Mouse (Mus musculus) midbrain, embryonic 11.5 days (tissue): ENCODE measurements at regions not wholly inside any gene's neighbourhood (a gene's known extent, or its start where the extent isn't known, plus 50 kb on each side); places are given as distances from the start of the nearest gene placed in this dataset.

Experiments
- ATAC-seq: fragments of 200-750 bp; cut with Nextera tagmentation; 2 replicates; pipeline ENCODE4 v1.8.0; 2017; ENCODE audit warnings: moderate TSS enrichment, moderate library complexity; ENCODE audit not compliant: low FRiP score
- DNase-seq: peaks from one replicate; pipeline ENCODE4 v3.0.0; 2015; ENCODE audit warnings: low spot score; ENCODE audit errors: missing footprints
- H3K27ac ChIP-seq: fragments of 300-500 bp; sonication (generic); 2 replicates; pipeline ENCODE4 v1.5.1; 2014; ENCODE audit warnings: low read depth, low read length
- H3K27me3 ChIP-seq: fragments of 300-500 bp; sonication (generic); 2 replicates; pipeline ENCODE4 v1.6.1; 2014; ENCODE audit warnings: mild to moderate bottlenecking, low read length, moderate library complexity, mixed read lengths; ENCODE audit not compliant: control insufficient read depth, insufficient read depth
- H3K36me3 ChIP-seq: fragments of 300-500 bp; sonication (generic); 2 replicates; pipeline ENCODE4 v1.6.1; 2014; ENCODE audit warnings: mild to moderate bottlenecking, low read length, moderate library complexity, mixed read lengths; ENCODE audit not compliant: control insufficient read depth, insufficient read depth
- H3K4me1 ChIP-seq: fragments of 300-500 bp; sonication (generic); 2 replicates; pipeline ENCODE4 v1.6.1; 2014; ENCODE audit warnings: low read length; ENCODE audit not compliant: control insufficient read depth, insufficient read depth
- H3K4me2 ChIP-seq: fragments of 300-500 bp; sonication (generic); 2 replicates; pipeline ENCODE4 v1.6.1; 2014; ENCODE audit warnings: mild to moderate bottlenecking, moderate library complexity
- H3K4me3 ChIP-seq: fragments of 300-500 bp; sonication (generic); 2 replicates; pipeline ENCODE4 v1.5.1; 2014; ENCODE audit warnings: low read depth, low read length
- H3K9ac ChIP-seq: fragments of 300-500 bp; sonication (generic); 2 replicates; pipeline ENCODE4 v1.6.1; 2014; ENCODE audit warnings: low read length
- H3K9me3 ChIP-seq: fragments of 300-500 bp; sonication (generic); 2 replicates; pipeline ENCODE4 v1.6.1; 2016; ENCODE audit warnings: low read length; ENCODE audit not compliant: control insufficient read depth
- WGBS: fragments of 180-500 bp; shearing (Covaris S2); extraction: QIAGEN DNeasy Blood & Tissue Kit; methylation state at CpG from one replicate; pipeline ENCODE4 v1.1.7; 2014; 5-methylcytosine and 5-hydroxymethylcytosine counted together

GRCm38 (mm10) chr12:90946528-90946918 is 208.3 kb upstream of the Dio2 start:
- no peak overlapping the region for H3K27ac ChIP-seq
- DNase-seq (no peak), ATAC-seq (no peak)
- 90% methylated on average over 4 of the region's 4 CpGs for WGBS
- no peak overlapping the region for H3K4me3 ChIP-seq
- no peak overlapping the region for H3K9ac ChIP-seq
- no peaks in the 10 kb centered on the region for H3K36me3 ChIP-seq
- no peaks in the 10 kb centered on the region for H3K4me1 ChIP-seq
- no peaks in the 10 kb centered on the region for H3K27me3 ChIP-seq
- no peaks in the 10 kb centered on the region for H3K9me3 ChIP-seq
- H3K4me2 ChIP-seq: no peak overlapping the region

- 75% methylated on average over 6 of the region's 6 CpGs for WGBS
- Histone ChIP-seq H3K27ac (no peak overlapping the region), H3K27me3 (no peaks in the 10 kb centered on the region), H3K9me3 (no peaks in the 10 kb centered on the region), H3K36me3 (no peaks in the 10 kb centered on the region), H3K4me3 (no peak overlapping the region), H3K4me1 (no peaks in the 10 kb centered on the region), H3K9ac (no peak overlapping the region), H3K4me2 (no peak overlapping the region)
- ATAC-seq (no peak), DNase-seq (no peak)
Measured at GRCm38 (mm10) chr12:90945743-90946527, 207.7 kb upstream of the Dio2 start.

- Histone ChIP-seq H3K4me3 (no peak overlapping the region), H3K27me3 (no peaks in the 10 kb centered on the region), H3K4me1 (no peaks in the 10 kb centered on the region), H3K27ac (no peak overlapping the region), H3K9me3 (no peaks in the 10 kb centered on the region), H3K36me3 (no peaks in the 10 kb centered on the region), H3K4me2 (no peak overlapping the region), H3K9ac (no peak overlapping the region)
- no peak for ATAC-seq
- no peak for DNase-seq
- WGBS: 93% methylated on average over 8 of the region's 8 CpGs
Measured at GRCm38 (mm10) chr12:90932684-90933083, 194.4 kb upstream of the Dio2 start.

- Histone ChIP-seq H3K9ac (no peak overlapping the region), H3K4me1 (no peaks in the 10 kb centered on the region), H3K27ac (no peak overlapping the region), H3K4me3 (no peak overlapping the region), H3K27me3 (no peaks in the 10 kb centered on the region), H3K36me3 (no peaks in the 10 kb centered on the region), H3K4me2 (no peak overlapping the region), H3K9me3 (no peaks in the 10 kb centered on the region)
- ATAC-seq (no peak), DNase-seq (no peak)
- WGBS: 94% methylated on average over 5 of the region's 5 CpGs
Measured at GRCm38 (mm10) chr12:90932201-90932600, 194.0 kb upstream of the Dio2 start.

- Histone ChIP-seq H3K27me3 (no peaks in the 10 kb centered on the region), H3K9ac (no peak overlapping the region), H3K27ac (no peak overlapping the region), H3K4me1 (no peaks in the 10 kb centered on the region), H3K4me3 (no peak overlapping the region), H3K36me3 (no peaks in the 10 kb centered on the region), H3K9me3 (no peaks in the 10 kb centered on the region), H3K4me2 (no peak overlapping the region)
- ATAC-seq (no peak), DNase-seq (no peak)
- WGBS: 86% methylated on average over 6 of the region's 6 CpGs
Measured at GRCm38 (mm10) chr12:90930091-90930715, 192.0 kb upstream of the Dio2 start.

- Histone ChIP-seq H3K4me1 (no peaks in the 10 kb centered on the region), H3K4me3 (no peak overlapping the region), H3K36me3 (no peaks in the 10 kb centered on the region), H3K4me2 (no peak overlapping the region), H3K27ac (no peak overlapping the region), H3K9ac (no peak overlapping the region), H3K27me3 (no peaks in the 10 kb centered on the region), H3K9me3 (no peaks in the 10 kb centered on the region)
- ATAC-seq (no peak), DNase-seq (no peak)
- 90% methylated on average over 2 of the region's 2 CpGs for WGBS
Measured at GRCm38 (mm10) chr12:90923603-90924002, 185.4 kb upstream of the Dio2 start.

- Histone ChIP-seq H3K27me3 (no peaks in the 10 kb centered on the region), H3K36me3 (no peaks in the 10 kb centered on the region), H3K4me3 (no peak overlapping the region), H3K9me3 (no peaks in the 10 kb centered on the region), H3K4me1 (no peaks in the 10 kb centered on the region), H3K9ac (no peak overlapping the region), H3K4me2 (no peak overlapping the region), H3K27ac (no peak overlapping the region)
- no peak for DNase-seq
- 86% methylated on average over 3 of the region's 3 CpGs for WGBS
- ATAC-seq: no peak
Measured at GRCm38 (mm10) chr12:90923148-90923547, 184.9 kb upstream of the Dio2 start.

GRCm38 (mm10) chr12:90921227-90921626 is 183.0 kb upstream of the Dio2 start:
- no peak overlapping the region for H3K4me3 ChIP-seq
- ATAC-seq (no peak), DNase-seq (no peak)
- H3K36me3 ChIP-seq: no peaks in the 10 kb centered on the region
- no peak overlapping the region for H3K4me2 ChIP-seq
- no peak overlapping the region for H3K27ac ChIP-seq
- no peaks in the 10 kb centered on the region for H3K4me1 ChIP-seq
- WGBS: 89% methylated on average over 4 of the region's 4 CpGs
- no peak overlapping the region for H3K9ac ChIP-seq
- no peaks in the 10 kb centered on the region for H3K9me3 ChIP-seq
- no peaks in the 10 kb centered on the region for H3K27me3 ChIP-seq

GRCm38 (mm10) chr12:90915929-90916713 is 177.9 kb upstream of the Dio2 start:
- ATAC-seq (no peak), DNase-seq (no peak)
- H3K27ac ChIP-seq: no peak overlapping the region
- H3K9me3 ChIP-seq: no peaks in the 10 kb centered on the region
- H3K9ac ChIP-seq: no peak overlapping the region
- 88% methylated on average over 11 of the region's 11 CpGs for WGBS
- no peaks in the 10 kb centered on the region for H3K4me1 ChIP-seq
- H3K27me3 ChIP-seq: no peaks in the 10 kb centered on the region
- no peak overlapping the region for H3K4me3 ChIP-seq
- no peaks in the 10 kb centered on the region for H3K36me3 ChIP-seq
- no peak overlapping the region for H3K4me2 ChIP-seq
